Mouse (Mus musculus) gastrocnemius, postnatal 4 days (tissue): Measurements from ENCODE around the gene Cops7b. TPM values are rescaled to one million over a fixed set of nuclear protein-coding genes. Genes with fewer than 3 reads are reported as not detected.
"Not testable (repeated sequence)": the region's sequence is repeated elsewhere in the genome, so short reads cannot be mapped to it uniquely, and the experiment has no call there.

Experiments used
- DNase-seq, 2 experiments: peaks; one replicate each; pipeline ENCODE4 v3.0.0; 2021 to 2022; ENCODE audit warnings: low spot score in 2 of 2, mixed read lengths in 2 of 2
- long read RNA-seq, 2 experiments: library from polyadenylated mRNA; stranded (forward); transcript quantifications; one replicate each; pipeline ENCODE4 v2.0.0; 2021
- total RNA-seq, 2 experiments: library from RNA; stranded (reverse); gene quantifications; 2 replicates each; pipeline ENCODE4 v1.2.3; 2021

Gene Cops7b
- total RNA-seq = 10 to 100 TPM; 15.7 to 16.8 TPM
- long read RNA-seq, experiment 1, transcript Cops7b-201 (7 exons, 2,231 nt) = major isoform, 30 of 39 reads
- long read RNA-seq, experiment 1, partial matches to known transcripts = 0 of 39 reads
- long read RNA-seq, experiment 1, other reads (novel, unspliced or antisense) = 8 of 39 reads
- long read RNA-seq, experiment 2, transcript Cops7b-201 (7 exons, 2,231 nt) = major isoform, 32 of 39 reads
- long read RNA-seq, experiment 2, partial matches to known transcripts = 5 of 39 reads
- long read RNA-seq, experiment 2, other reads (novel, unspliced or antisense) = 1 of 39 reads

DNA sequence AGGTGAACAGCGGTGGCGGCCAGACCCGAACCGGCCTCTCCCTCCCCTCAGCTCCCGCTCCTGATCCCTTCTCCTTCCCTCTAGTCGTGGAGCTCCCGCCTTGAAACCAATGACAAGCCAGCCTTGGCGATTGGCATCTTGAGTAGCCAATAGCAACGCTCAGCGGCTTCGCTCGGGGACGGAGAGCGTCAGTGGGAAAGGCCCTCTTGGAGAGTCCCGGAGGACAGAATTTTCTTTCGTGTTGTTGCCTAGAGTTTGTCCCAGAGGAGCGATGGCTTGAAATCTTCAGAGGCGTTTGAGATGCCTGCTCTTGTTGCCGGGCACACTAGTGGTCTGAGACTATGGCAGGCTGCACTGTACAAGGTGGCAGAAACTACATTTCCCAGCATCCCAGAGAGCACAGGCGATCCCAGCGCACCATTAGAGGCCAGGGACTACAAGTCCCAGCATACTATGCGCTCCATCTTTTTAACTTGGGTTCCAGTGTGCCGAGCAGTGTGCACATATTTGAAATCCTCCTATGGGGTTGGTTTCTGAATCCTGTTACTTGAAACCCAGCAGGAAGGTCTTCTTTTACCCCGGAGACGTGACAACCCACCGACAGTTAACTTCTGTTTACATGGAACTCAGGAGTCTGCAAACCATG lies at the start of gene Cops7b, which contains the start of gene Pde6d:
TSS of gene Cops7b (plus strand) at position 454 of the 646 bp plus-strand sequence.
TSS of gene Pde6d (minus strand) at position 179 of the 646 bp plus-strand sequence.
- peak; percentile 79 to 95 for DNase-seq

DNA sequence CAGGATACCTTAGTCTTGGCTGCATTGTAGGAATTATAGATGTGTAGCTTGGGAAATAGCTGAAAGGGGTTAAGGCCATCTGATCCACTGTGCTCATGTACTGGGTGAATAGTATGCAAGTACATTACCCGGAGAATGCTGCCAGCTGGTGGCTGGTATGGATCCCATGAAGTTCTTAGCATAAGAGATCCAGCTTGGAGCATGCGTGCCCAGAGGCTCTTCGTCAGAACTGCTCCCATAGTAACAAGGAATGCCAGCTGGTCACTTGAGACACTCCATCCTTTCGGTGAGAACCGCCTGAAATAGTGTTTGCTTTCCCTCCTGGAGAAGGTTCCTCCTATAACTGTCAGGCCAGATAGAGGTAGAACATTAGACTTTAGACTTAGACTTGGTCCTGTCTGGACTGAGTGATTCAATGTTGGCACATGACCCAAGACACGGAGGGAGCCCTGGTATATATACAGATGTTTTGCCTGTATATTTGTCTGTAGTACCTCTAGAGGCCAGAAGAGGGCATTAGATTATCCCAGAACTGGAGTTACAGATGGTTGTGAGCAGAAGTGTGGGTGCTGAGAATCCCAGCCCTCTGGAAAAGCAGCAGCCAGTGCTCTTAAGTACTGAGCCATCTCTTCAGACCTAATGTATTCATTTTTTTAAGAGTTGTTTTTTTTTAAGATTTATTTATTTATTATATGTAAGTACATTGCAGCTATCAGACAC lies 49.1 kb upstream of the Cops7b start:
- no peak for DNase-seq

DNA sequence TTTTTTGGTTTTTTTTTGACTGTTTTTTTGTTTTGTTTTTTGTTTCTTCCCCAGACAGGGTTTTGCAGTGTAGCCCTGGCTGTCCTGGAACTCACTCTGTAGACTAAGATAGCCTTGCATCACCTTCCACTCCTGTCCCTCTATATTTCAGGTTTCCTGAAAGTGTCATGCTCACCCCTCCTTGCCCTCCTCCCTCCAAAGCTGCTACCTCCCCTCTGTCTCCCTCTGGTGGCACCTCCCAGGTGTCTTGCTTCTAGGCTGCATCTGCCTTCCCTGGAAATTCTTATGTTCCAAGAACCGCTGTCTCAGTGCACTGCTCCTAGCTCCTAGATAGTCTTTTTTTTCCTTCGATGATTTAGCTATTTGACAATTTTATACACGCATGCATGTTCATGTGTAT lies 44.3 kb upstream of the Cops7b start:
- DNase-seq = no peak

DNA sequence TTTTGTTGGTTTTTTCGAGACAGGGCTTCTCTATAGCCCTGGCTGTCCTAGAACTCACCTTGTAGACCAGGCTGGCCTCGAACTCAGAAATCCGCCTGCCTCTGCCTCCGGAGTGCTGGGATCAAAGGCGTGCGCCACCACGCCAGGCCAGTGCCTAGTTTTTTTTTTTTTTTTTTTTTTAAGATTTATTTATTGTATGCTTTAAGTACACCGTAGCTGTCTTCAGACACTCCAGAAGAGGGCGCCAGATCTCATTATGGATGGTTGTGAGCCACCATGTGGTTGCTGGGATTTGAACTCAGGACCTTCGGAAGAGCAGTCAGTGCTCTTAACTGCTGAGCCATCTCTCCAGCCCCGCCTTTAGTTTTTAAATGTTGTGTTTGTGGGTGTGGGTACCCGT lies 43.1 kb upstream of the Cops7b start:
- DNase-seq = not testable (repeated sequence)

DNA sequence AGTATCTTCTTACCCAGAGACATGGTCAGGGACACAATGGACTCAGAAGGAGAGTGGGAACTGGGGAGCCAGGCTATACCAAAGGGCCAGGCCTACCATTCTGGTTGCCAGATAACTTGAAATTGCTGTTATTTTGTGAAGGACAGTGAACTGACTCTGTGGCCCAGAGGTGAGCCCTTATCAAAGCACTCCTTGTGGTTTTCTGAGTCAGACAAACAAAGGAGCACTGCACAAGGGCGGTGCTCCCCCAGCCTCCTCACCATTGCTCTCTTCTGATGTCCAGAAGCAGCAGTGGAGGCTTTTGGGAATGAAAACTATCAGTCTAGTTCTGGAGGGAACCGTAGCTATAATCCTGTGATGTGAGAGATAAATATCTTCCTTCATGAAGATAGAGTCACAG lies 40.1 kb upstream of the Cops7b start:
- DNase-seq = no peak

DNA sequence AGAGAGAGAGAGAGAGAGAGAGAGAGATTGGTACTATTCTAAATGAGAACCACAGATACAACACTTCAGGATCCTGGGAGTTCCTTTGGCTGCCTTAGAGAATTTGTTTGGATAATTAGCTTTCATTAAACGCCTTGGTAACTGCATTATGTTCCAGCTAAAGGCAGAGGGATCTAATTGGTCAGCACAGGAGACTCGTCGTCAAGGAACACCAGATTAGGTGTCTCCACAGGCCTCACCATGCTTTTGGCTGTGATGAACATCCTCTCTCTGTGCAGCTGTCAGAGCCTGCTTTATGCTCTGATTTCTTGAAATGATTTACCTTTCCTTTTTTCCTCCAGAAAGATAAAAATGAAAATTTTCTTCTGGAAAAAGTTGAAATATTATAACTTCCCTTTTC lies 35.9 kb upstream of the Cops7b start:
- no peak for DNase-seq

DNA sequence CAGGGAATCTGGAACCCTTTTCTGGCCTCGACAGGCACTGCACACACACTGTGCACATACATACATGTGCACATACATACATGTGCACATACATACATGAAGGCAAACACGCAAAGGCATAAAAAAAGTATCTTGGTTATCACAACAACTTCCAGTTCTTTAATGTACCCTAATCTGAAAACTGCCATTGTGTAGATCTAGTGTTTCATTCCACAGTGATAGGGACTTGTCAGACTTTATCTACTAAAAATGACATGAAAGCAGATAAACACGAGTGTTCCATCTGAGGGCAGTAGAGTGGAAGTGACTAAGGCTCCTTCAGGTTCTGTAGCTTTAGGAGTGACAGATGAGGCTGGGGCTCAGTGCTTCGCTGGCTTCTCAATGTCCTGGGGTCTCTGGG lies 31.4 kb upstream of the Cops7b start:
- DNase-seq = no peak

DNA sequence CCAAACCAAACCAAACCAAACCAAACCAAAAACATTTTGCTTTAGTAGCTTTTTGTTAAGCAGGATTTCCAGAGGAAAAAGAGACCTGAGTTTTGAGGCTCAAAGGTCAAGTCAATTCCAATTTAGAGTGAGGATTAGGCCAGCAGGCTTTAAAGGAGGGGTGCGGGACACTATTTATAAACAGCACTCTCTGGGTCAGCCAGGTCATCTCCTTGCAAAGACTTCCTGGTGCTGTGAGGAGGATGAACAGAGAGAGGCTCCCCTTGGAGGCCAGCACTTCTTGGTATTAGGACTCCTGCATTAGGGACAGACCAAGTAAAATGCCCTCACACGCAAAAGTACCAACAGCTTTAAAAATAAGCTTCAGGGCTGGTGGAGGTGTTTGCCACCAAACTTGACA lies 30.8 kb upstream of the Cops7b start:
- no peak for DNase-seq

DNA sequence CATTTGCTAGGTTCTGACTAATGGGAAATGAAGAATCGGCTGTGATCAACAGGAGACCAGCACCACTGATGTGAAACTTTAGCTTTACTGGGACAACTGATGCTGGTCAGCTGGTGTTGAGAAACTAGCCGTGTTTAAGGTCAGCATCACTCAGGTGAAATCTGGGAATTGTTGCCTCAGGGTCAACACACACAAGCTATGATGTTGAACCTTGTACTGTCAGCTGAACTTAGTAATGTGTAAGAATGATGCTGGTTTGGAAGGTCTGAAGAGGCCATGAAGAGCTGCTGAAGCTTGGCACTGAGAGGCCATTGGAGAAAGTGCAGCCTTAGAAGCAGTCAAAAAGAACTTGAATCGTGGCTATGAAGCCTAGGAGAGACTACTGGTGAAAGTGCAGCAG lies 27.0 kb upstream of the Cops7b start:
- no peak for DNase-seq

DNA sequence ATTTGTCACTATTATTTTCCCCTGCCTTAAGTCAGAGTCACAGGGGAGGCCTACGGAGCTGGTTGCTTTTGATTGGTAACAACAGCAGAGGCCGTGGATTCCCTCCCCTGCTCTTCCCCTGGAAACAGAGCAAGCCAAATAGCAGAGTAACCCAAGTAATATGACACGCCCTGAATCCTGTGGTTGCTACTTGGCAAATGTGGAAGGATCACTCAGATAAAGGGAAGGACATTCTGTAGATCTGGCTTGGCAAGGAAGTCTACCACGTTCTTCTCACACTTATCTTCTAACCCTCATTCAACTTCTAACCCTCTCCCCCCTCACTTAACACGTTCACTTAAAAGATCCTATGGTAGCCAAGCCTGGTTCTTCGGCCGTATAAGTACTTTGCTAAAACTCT lies 24.8 kb upstream of the Cops7b start:
- DNase-seq = no peak

DNA sequence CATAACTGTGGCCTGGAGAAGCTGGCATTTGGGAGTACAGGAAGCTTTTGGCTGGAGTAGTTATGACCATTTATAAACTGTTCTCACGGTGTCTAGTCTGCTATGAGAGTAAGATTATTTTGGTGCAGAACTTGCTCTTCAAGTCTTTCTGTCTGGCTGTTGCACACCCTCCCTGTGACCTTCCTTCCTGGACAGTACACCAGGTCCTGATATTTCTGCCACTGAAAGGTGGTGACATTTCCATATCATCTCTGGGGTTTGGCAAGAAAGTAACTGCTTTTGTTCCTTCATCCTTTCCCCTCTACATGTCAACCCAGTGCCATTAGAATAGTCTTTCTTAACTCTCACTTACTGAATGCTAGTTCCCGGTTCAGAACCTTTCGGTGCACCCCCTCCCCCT lies 23.5 kb upstream of the Cops7b start:
- DNase-seq = no peak

DNA sequence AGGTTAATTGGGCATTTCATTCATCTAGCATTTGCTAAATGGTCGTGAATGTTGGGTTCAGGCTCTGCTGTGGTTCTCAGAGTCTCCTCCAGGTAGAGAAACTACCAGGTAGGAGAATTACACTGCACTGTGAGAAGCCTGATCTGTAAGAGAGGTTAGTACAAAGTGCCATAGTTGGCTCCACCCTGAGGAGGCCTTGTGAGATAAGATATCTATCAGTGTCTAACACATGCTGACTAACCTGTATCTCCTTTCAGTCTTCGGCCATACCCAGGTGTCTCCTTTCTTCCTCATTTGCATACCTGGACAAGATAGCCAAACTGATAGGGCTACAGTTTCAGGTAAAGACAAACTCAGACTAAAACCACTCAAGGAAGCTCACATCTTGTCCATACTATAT lies 20.0 kb upstream of the Cops7b start:
- DNase-seq = no peak

DNA sequence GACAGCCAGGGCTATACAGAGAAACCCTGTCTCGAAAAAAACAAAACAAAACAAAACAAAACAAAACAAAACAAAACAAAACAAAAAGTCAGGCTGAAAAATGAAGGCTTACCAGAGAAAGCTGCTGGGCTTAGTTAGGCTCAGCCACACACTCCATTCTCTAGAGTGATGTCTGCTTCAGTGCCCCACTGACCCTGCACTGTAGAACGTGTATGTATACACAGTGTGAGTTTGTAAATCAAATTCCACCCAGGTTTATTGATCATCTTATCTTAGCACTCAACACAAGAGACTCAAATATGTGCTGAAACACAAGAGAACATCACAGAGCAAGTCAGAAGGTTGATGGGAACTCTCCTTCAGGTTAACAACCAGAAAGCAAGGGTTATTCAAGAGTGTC lies 14.3 kb upstream of the Cops7b start:
- no peak for DNase-seq

DNA sequence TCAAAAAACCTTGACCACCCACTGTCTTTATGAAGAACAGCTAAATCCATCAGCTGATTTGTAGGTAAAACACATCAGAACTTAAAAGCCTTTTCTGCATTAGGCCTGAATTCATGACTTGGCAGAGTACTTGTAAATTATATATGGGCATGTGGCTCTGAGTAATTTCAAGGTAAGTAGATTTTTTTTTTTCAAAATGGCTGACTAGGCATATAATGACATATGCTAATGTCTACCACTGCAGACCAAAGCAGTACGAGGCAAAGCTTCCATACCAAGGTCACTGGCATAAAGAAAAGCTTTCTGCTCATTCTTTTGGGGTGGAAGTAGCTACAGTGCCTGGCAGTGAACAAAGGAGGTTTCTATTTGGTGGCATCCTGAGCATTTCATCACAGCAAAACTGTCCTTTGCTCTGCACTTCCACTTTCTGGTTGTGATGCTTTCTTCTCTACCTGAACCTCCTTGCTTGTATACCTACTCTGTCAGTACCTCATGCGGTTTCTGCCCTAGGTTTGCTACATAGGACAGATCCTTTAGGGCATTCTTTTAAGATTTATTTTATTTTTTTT lies 13.3 kb upstream of the Cops7b start:
- no peak for DNase-seq

DNA sequence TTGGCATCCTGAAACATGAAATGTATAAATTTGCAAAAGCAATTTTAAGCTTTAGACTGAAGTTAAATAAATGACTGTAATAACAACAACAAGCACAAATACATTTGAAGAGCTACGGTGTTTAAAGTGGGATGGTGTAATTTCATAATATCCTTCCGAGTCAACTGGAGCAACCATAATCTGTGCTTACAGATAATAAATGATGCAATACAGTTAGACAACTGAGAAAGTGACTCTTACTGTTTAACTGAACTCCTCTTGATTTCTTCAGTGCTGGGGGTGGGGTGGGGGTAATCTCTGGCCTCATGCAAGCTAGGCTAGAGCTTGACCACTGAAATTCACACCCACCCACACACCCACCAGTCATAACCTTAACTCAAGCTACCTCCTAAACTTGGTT lies 11.3 kb upstream of the Cops7b start:
- DNase-seq = no peak

DNA sequence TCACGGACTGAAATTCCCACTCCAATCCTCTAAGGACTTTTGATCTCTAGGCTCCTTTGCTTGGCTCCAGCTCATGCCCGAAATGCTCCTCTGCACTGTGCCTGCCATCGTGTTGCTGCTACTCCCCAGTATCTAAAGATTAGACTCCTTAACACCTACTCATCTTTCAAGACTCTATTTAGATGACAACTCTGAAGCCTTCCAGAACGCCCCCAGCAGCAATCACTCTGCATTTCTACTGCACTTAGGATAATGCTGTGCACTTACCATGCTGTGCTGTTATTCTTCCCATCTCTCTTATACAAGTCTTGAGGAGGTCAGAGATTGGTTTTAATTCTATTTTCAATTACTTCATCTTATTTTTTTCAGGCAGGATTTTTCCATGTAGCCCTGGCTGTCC lies 10.8 kb upstream of the Cops7b start:
- no peak for DNase-seq

DNA sequence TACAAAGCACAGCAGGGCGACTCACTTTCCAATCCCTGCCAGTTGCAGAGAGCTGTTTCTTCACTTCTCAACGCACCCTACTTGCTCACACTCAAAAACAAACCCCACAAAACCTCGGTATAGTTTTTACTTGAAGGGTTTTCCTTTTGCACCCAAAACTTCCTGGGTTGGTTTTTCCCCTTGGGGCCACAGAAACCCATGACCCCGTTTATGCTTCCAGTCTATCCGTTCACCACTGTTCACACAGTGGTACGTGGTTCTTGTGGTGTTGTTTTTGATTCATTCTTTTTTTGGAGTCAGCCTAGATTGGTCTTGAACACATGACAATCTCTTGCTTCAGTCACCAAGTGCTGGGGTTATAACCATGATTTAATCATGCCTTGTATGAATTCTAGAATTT lies 2.3 kb upstream of the Cops7b start:
- DNase-seq = no peak

DNA sequence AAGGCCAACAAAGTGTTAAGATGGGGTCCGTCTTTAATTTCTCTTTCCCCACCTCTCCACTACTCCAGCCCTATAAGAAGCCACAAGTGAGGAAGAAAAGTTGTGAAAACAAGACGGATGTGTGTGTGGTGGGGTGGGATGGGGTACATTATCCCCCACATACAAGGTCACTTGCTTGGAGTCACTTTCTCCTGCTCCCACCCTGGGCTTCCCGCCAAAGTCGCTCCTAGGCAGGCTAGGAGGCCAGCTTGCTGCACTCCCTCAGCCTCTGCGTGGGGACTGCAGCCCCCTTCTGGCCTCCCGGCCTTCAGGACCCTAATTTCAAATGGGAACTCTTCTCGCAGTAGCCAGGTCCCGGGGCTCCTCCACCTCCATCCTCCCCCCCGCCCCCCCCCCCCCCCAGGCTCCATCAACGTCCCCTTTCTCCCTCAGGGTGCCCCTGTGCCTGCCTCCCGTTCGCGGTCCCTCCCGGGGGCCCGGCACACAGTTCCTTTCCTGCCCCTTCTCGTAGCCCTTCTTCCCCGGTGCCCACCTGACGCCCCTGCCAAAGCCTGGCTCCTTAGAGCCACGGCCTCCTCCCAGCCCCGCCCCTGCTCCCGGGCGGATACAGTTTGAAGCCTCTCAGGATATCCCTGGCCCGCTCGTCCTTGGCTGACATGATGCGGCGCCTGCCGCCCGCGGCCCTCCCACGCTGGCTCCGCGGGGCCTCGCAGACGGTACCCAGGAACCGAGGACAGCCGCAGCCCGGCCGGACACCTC lies 833 bp upstream of the Cops7b start:
- peak; percentile 30 to 34 for DNase-seq

DNA sequence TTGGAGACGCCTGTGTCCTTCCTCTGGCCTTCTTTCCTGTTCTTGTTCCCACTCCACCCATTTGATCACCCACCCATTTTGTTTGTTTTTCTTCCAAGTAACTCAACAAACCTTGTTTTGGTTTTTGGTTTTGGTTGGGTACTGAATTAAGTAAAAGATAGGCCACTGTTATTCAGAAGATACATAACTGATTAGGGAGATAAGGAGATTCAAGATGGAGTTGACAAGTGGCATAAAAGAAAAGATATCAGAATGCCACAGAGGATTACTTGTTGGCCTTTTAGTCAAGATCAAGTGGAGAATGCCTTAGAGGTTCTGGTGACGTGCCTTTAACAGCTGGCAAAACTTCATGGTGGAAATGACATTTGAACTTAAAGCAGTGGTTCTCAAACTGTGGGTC lies 1.0 kb downstream of the Cops7b start:
- no peak for DNase-seq

DNA sequence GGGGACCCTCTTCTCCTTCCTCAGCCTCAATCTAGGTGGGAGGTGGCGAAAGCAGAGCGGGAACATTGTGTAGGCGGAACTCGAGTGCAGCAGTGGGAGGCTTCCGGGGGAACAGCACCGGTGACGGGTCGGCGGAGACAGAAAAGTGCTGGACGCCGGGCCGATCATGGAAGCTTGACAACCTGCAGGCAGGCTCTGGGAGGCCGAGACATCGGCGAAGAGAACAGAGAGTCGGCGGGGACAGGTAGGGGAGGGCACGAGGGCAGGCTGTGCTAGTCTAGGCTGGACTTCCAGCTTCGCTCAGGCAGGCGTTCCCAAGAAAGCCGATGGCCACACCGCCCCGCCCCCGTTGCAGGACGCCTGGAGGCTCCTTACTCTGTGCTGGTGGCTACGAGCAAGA lies 4.3 kb downstream of the Cops7b start:
- DNase-seq = peak; percentile 66 to 85

DNA sequence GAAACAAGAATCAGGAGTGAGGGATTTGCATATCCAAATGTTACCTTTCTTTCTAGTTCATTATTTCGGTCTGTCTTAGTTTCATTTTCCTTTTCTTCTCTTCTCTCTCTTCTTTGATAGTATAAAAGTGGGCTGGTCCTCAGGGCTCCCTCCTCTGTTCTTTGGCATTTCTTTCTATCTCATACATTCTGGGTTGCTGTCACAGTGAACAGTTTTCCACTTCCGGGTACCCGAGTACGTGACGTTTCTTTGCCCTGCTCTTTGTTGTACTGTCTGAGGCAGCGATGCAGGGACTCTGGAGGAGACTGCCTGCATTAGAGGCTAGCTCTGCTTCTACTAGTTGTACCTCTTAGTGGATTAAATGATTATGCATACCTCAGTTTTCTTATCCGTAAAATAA lies 11.8 kb downstream of the Cops7b start:
- DNase-seq = no peak
